Mouse (Mus musculus): ENCODE measurements around the gene Limk1.

Gene Limk1

DNA sequence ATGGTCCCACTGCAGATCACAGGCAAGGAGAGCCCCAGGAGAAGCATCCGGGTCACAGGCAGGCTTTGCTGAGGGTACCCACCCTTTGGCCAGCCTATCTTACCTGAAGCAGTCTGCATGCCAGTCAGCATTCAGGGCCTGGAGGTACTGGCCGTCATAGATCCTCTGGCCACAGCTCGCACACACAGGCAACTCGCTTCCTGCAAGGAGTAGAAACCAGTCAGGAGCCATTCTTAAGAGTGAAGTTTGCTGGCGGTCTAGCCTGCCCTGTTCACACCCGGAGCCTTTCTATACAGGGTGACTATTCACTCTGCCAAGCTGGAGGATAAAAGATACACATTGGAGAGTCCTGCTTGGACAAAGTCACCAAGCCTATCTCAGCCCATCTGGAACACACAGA, 1.9 kb downstream of the Limk1 start:
- TF ChIP-seq POU5F1 (IDR thresholded peaks at IDR 0.05; ENCODE audit: borderline replicate concordance, low read length) (no peak), NANOG (IDR thresholded peaks at IDR 0.05; ENCODE audit: borderline replicate concordance, low read length) (no peak), CTCF (conservative IDR thresholded peaks at IDR 0.05; ENCODE audit: low read length) (no peak)
- peaks cover 17% of the 10 kb centered on the region for H3K4me1 ChIP-seq (replicated peaks; ENCODE audit: low read depth, low read length)

DNA sequence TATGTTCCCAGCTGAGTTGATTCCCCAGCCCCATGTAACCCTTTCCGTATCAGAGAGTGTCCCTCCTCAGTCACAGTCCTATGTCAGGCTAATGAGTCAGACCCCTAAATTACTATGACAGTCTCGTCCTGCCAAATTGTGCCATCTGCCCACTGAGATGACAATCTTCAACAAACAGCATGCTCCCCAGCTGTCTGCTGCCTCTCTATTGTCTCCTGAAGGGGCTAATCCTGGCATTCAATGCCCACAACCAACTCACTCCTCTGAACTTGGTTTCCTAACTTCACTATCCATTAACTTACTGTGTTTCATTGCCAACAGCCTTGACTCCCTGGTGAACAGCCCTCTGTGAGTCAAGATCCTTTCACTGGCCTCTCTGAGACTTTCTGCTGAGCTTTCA, 4.0 kb downstream of the Limk1 start:
- Histone ChIP-seq H3K4me1 (replicated peaks; ENCODE audit: low read depth, low read length) (peaks cover 27% of the 10 kb centered on the region), H3K9me3 (ENCODE audit: low read length) (no peaks in the 10 kb centered on the region), H3K36me3 (ENCODE audit: insufficient read depth, low read length) (peaks cover 35% of the 10 kb centered on the region), H3K27me3 (ENCODE audit: insufficient read depth, low read length) (peaks cover 15% of the 10 kb centered on the region), H3K4me3 (replicated peaks; ENCODE audit: low read length) (no peak overlapping the region)
- TF ChIP-seq CTCF (conservative IDR thresholded peaks at IDR 0.05; ENCODE audit: low read length) = no peak
- no peak for TF ChIP-seq NANOG (IDR thresholded peaks at IDR 0.05; ENCODE audit: borderline replicate concordance, low read length)
- no peak for TF ChIP-seq POU5F1 (IDR thresholded peaks at IDR 0.05; ENCODE audit: borderline replicate concordance, low read length)

More for the DNA sequence above, 1.9 kb downstream of the Limk1 start:
- no peaks in the 10 kb centered on the region for H3K9me3 ChIP-seq (ENCODE audit: low read length)
- peaks cover 19% of the 10 kb centered on the region for H3K27me3 ChIP-seq (ENCODE audit: insufficient read depth, low read length)
- no peak overlapping the region for H3K4me3 ChIP-seq (replicated peaks; ENCODE audit: low read length)
- peaks cover 35% of the 10 kb centered on the region for H3K36me3 ChIP-seq (ENCODE audit: insufficient read depth, low read length)

DNA sequence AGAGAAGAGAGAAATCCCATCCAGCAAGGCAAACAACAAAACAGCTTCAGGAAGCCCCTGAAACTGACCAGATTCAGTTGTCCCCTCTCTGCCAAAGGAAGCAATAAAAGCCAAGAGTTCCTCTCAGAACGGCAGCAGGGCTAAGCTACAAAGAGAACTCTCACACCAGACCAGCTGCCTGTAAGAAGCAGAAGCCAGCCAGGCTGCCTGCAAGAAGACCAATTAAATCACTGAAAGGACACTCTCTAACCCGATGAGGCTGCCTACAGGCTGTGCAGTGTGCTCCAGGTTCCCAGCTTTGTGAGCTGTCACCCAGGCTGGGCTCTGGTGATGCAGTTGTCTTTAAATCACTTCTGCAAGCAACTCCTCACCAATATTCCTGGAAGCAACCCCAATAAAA, 4.6 kb downstream of the Limk1 start:
- TF ChIP-seq NANOG (IDR thresholded peaks at IDR 0.05; ENCODE audit: borderline replicate concordance, low read length) (no peak), CTCF (conservative IDR thresholded peaks at IDR 0.05; ENCODE audit: low read length) (no peak), POU5F1 (IDR thresholded peaks at IDR 0.05; ENCODE audit: borderline replicate concordance, low read length) (no peak)
- Histone ChIP-seq H3K4me1 (replicated peaks; ENCODE audit: low read depth, low read length) (peaks cover 30% of the 10 kb centered on the region), H3K27me3 (ENCODE audit: insufficient read depth, low read length) (peaks cover 15% of the 10 kb centered on the region), H3K9me3 (ENCODE audit: low read length) (no peaks in the 10 kb centered on the region), H3K36me3 (ENCODE audit: insufficient read depth, low read length) (peaks cover 36% of the 10 kb centered on the region), H3K4me3 (replicated peaks; ENCODE audit: low read length) (no peak overlapping the region)

DNA sequence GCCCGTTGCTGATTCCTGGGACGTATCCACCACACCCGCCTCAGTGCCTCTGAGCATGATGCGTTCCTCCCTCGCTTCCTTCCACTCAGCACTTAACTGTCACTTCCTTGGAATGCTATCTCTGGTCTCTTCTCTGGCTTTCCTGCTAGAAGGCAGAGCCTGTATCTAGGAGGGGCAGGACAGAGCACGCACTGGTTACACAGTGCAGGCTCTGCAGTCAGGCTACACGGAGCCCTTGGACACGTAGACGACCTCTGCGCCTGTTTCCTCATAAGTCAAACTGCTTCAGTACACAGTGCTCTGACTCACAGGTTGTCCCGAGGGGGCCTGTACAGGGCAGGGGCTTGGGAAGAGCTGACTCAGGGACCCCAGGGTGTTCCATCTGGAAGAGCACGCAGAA, 8.2 kb downstream of the Limk1 start:
- Histone ChIP-seq H3K27me3 (ENCODE audit: insufficient read depth, low read length) (no peaks in the 10 kb centered on the region), H3K9me3 (ENCODE audit: low read length) (no peaks in the 10 kb centered on the region), H3K4me1 (replicated peaks; ENCODE audit: low read depth, low read length) (peaks cover 46% of the 10 kb centered on the region), H3K4me3 (replicated peaks; ENCODE audit: low read length) (no peak overlapping the region), H3K36me3 (ENCODE audit: insufficient read depth, low read length) (peaks cover 41% of the 10 kb centered on the region)
- no peak for TF ChIP-seq CTCF (conservative IDR thresholded peaks at IDR 0.05; ENCODE audit: low read length)

DNA sequence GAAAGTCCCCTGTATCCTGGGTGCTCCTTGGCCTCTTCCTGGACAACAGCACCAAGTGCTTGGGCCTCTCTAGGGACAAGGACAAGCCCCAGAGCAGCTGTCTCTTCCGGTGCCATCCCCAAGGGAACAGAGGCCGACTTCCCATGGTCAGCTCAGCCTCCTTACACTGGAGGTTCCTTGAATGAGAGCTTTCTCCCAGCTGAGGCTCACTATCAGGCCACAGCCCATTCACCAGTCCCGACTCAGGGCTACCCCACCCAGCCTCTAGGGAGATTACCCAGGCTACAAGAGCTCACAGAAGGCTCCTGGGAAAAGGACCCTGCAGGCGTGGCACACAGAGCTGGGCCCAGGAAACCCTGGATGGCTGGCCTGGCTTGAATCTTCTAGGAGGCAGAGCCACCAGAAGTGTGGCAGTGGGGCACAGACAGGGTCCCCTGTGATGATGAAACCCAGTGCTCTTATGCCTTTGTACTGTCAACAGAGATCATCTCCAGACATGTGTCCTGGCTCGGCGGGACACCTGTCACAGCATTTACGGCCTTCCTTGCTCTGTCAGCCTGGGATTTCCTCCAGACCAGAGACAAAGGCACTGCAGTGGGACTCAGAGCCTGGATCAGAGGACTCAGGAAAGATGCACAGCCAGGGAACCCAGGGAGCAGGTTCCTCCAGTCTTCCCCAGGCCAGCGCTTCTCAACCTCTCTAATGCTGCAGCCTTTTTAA, 9.4 kb downstream of the Limk1 start:
- Histone ChIP-seq H3K4me1 (replicated peaks; ENCODE audit: low read depth, low read length) (peaks cover 53% of the 10 kb centered on the region), H3K4me3 (replicated peaks; ENCODE audit: low read length) (no peak overlapping the region), H3K27me3 (ENCODE audit: insufficient read depth, low read length) (no peaks in the 10 kb centered on the region), H3K36me3 (ENCODE audit: insufficient read depth, low read length) (peaks cover 36% of the 10 kb centered on the region), H3K9me3 (ENCODE audit: low read length) (no peaks in the 10 kb centered on the region)
- TF ChIP-seq CTCF (conservative IDR thresholded peaks at IDR 0.05; ENCODE audit: low read length) = no peak
- no peak for TF ChIP-seq POU5F1 (IDR thresholded peaks at IDR 0.05; ENCODE audit: borderline replicate concordance, low read length)
- TF ChIP-seq NANOG (IDR thresholded peaks at IDR 0.05; ENCODE audit: borderline replicate concordance, low read length) = no peak

DNA sequence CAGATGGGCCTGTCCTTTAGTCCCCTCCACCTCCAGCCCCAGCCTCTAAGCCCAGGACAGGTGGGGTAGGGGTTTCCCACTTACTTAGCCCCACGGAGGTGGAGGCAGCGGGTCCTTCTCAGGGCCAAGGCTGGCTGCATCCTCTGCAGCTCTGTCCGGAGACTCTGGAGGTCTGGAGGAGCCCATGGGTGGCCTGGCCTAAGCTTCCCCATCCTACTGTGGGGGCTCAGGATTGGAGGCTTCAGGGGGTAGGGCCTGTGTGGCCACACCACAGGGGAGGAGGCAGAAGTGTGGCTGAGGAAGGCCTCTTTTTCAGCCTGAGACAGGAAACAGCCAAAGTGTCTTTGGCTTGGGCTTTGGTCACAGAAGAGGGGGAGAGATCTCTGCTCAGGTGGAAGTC, 10.4 kb downstream of the Limk1 start:
- peaks cover 31% of the 10 kb centered on the region for H3K36me3 ChIP-seq (ENCODE audit: insufficient read depth, low read length)
- TF ChIP-seq POU5F1 (IDR thresholded peaks at IDR 0.05; ENCODE audit: borderline replicate concordance, low read length) = no peak
- no peak for TF ChIP-seq CTCF (conservative IDR thresholded peaks at IDR 0.05; ENCODE audit: low read length)
- no peak for TF ChIP-seq NANOG (IDR thresholded peaks at IDR 0.05; ENCODE audit: borderline replicate concordance, low read length)
- H3K4me3 ChIP-seq (replicated peaks; ENCODE audit: low read length) = no peak overlapping the region

DNA sequence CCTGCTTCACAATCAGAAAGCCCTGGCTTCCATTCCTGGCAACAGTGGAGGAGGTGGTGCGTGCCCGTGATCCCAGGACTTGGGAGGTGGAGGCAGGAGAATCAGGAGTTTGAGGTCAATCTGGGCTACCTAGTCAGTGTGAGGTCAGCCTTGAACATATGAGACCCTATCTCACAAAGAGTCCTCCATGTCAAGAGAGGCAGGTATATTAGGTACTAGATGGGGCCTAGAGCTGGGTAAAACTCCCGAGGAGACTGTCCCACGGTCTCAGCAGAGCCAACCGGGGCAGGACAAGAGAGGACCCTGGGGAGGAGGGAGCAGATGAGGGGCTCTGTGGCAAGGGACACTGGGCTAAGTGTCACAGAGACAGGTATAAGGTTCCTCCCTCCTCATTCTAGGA, 10.9 kb downstream of the Limk1 start:
- Histone ChIP-seq H3K4me1 (replicated peaks; ENCODE audit: low read depth, low read length) (peaks cover 60% of the 10 kb centered on the region), H3K36me3 (ENCODE audit: insufficient read depth, low read length) (peaks cover 33% of the 10 kb centered on the region), H3K9me3 (ENCODE audit: low read length) (no peaks in the 10 kb centered on the region), H3K4me3 (replicated peaks; ENCODE audit: low read length) (no peak overlapping the region), H3K27me3 (ENCODE audit: insufficient read depth, low read length) (no peaks in the 10 kb centered on the region)
- TF ChIP-seq NANOG (IDR thresholded peaks at IDR 0.05; ENCODE audit: borderline replicate concordance, low read length) = no peak
- TF ChIP-seq POU5F1 (IDR thresholded peaks at IDR 0.05; ENCODE audit: borderline replicate concordance, low read length) = no peak
- no peak for TF ChIP-seq CTCF (conservative IDR thresholded peaks at IDR 0.05; ENCODE audit: low read length)

More for the DNA sequence above, 10.4 kb downstream of the Limk1 start:
- Histone ChIP-seq H3K27me3 (ENCODE audit: insufficient read depth, low read length) (no peaks in the 10 kb centered on the region), H3K4me1 (replicated peaks; ENCODE audit: low read depth, low read length) (peaks cover 55% of the 10 kb centered on the region), H3K9me3 (ENCODE audit: low read length) (no peaks in the 10 kb centered on the region)

DNA sequence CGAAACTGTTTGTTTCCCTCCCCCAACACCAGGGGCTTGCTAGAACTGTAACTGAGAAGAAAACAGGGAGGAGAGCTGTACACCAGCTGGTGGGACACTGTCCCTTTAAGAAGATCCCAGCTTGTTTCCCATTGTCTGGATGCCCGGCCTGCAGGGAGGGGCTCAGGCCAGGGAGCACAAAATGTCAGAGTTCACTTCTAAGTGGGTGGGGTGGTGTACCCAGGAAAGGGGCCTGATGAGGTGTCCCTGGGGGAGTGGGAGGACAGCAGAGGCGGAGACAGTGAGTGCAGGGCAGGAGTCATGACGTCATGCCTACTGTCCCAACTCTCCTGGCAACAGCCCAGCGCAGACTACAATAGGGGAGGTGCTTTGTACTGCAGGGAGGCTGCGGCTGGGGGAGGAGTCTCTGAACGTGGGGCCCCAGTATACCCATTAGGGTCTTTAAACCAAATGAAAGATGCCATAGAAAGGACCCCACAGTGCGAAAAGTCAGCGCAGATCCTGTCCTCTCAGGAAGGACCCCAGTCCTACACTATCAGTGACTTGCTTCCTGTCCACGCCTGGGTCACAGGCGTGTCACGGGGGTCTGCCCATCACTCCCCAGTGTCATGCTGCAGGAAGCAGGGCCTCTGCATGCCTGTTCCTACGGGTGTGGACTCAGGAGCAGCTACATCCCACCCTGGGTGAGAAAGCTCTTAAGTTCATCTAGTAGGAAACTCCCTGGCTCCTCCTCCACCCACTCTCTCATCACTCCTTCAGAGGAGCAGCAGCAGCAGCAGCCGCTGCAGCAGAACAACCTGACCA, 12.2 kb downstream of the Limk1 start:
- Histone ChIP-seq H3K36me3 (ENCODE audit: insufficient read depth, low read length) (peaks cover 46% of the 10 kb centered on the region), H3K27me3 (ENCODE audit: insufficient read depth, low read length) (no peaks in the 10 kb centered on the region), H3K9me3 (ENCODE audit: low read length) (no peaks in the 10 kb centered on the region), H3K4me3 (replicated peaks; ENCODE audit: low read length) (peak overlapping the region; percentile 54), H3K4me1 (replicated peaks; ENCODE audit: low read depth, low read length) (peaks cover 60% of the 10 kb centered on the region)
- TF ChIP-seq NANOG (IDR thresholded peaks at IDR 0.05; ENCODE audit: borderline replicate concordance, low read length) (no peak), POU5F1 (IDR thresholded peaks at IDR 0.05; ENCODE audit: borderline replicate concordance, low read length) (no peak), CTCF (conservative IDR thresholded peaks at IDR 0.05; ENCODE audit: low read length) (no peak)

Measured in E14TG2a.4 (cell line).